Mouse (Mus musculus): ENCODE data around the gene Inca1. TPM values are rescaled to one million over a fixed set of nuclear protein-coding genes. Genes with fewer than 3 reads are reported as not detected.

Inca1 gene
- polyA plus RNA-seq, 1 experiment from 2014 or later, result 0.69 TPM

DNA sequence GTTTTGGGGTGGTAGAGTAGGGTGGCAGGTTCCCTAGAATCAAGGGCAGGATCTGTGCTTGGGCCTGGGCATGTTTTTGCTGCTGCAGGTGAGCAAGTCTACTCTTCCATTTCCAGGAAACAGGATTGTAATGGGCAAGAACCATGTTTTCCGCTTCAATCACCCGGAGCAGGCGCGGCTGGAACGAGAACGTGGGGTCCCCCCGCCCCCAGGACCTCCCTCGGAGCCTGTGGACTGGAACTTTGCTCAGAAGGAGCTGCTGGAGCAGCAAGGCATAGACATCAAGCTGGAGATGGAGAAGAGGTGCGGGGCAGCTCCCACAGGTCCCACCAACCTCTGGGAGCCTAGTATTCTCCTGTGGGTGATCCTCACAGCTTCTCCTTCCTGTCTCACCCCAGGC, 24.8 kb upstream of the Inca1 start:
- no peak for DNase-seq (ENCODE audit: low spot score)
- no peaks in the 10 kb centered on the region for H3K27me3 ChIP-seq (replicated peaks; ENCODE audit: low read depth, poor library complexity, severe bottlenecking)
- no peak overlapping the region for H3K4me3 ChIP-seq
- no peaks in the 10 kb centered on the region for H3K9me3 ChIP-seq
- H3K27ac ChIP-seq (replicated peaks), result no peak overlapping the region
- no peaks in the 10 kb centered on the region for H3K4me1 ChIP-seq
- H3K36me3 ChIP-seq (replicated peaks), result peaks cover 100% of the 10 kb centered on the region
- 97% methylated on average over 9 of the region's 9 CpGs for WGBS

DNA sequence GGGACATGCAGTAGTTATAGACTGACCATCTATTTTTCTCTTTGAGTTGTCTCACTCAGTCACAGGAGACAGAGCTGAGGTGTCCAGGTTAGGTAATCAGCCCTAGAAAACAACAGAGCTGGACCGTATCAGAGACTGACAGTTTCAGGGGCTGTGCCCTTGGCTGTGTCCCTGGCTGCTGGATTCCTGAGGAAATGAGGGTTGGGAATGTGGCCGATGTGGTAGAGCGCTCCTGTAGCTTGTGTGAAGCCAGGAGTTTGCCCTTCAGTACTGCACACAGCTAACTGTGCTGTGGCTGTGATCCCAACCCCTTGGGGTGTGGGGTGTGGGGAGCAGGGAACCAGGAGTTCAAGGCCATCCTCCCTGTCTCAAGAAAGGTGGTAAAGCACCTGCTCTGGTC, 21.1 kb upstream of the Inca1 start:
- peaks cover 100% of the 10 kb centered on the region for H3K36me3 ChIP-seq (replicated peaks)
- no peaks in the 10 kb centered on the region for H3K27me3 ChIP-seq (replicated peaks; ENCODE audit: low read depth, poor library complexity, severe bottlenecking)
- H3K9me3 ChIP-seq, result no peaks in the 10 kb centered on the region
- WGBS, result 94% methylated on average over 3 of the region's 3 CpGs
- H3K4me1 ChIP-seq, result no peaks in the 10 kb centered on the region
- no peak overlapping the region for H3K4me3 ChIP-seq
- no peak overlapping the region for H3K27ac ChIP-seq (replicated peaks)
- no peak for DNase-seq (ENCODE audit: low spot score)

GRCm38 (mm10) chr11:70720567-70720966, 20.6 kb upstream of the Inca1 start:
- no peak overlapping the region for H3K4me3 ChIP-seq
- 92% methylated on average over 3 of the region's 3 CpGs for WGBS
- no peaks in the 10 kb centered on the region for H3K4me1 ChIP-seq
- no peaks in the 10 kb centered on the region for H3K9me3 ChIP-seq
- H3K27me3 ChIP-seq (replicated peaks; ENCODE audit: low read depth, poor library complexity, severe bottlenecking), result no peaks in the 10 kb centered on the region
- H3K36me3 ChIP-seq (replicated peaks), result peaks cover 100% of the 10 kb centered on the region
- no peak overlapping the region for H3K27ac ChIP-seq (replicated peaks)
- no peak for DNase-seq (ENCODE audit: low spot score)

DNA sequence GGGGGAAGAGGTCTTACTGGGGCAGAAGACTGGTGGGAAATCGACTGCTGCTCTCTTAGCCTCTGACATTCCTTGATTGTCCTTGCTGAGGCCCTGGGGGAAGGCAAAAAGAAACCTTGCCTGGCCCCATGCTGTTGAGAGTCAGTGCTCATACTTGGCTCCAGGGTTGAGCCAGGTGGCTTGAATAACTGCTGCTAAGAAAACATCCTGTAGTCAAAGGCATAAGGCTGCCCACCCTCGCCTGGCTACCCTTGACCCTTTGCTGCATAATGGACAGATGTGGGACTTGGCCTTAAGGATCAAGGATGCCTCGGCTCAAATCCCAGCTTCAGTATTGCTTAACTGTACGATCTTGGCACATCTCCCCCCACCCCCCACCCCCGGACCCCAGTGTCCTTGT, 18.5 kb upstream of the Inca1 start:
- H3K4me3 ChIP-seq, result no peak overlapping the region
- 71% methylated on average over 5 of the region's 5 CpGs for WGBS
- peaks cover 90% of the 10 kb centered on the region for H3K36me3 ChIP-seq (replicated peaks)
- no peaks in the 10 kb centered on the region for H3K4me1 ChIP-seq
- H3K27me3 ChIP-seq (replicated peaks; ENCODE audit: low read depth, poor library complexity, severe bottlenecking), result no peaks in the 10 kb centered on the region
- DNase-seq (ENCODE audit: low spot score), result no peak
- H3K9me3 ChIP-seq, result no peaks in the 10 kb centered on the region
- H3K27ac ChIP-seq (replicated peaks), result no peak overlapping the region

GRCm38 (mm10) chr11:70715832-70716231, 15.9 kb upstream of the Inca1 start:
- H3K9me3 ChIP-seq, result no peaks in the 10 kb centered on the region
- 91% methylated on average over 6 of the region's 6 CpGs for WGBS
- H3K27me3 ChIP-seq (replicated peaks; ENCODE audit: low read depth, poor library complexity, severe bottlenecking), result no peaks in the 10 kb centered on the region
- no peak for DNase-seq (ENCODE audit: low spot score)
- H3K4me3 ChIP-seq, result no peak overlapping the region
- H3K36me3 ChIP-seq (replicated peaks), result peaks cover 90% of the 10 kb centered on the region
- H3K4me1 ChIP-seq, result no peaks in the 10 kb centered on the region
- H3K27ac ChIP-seq (replicated peaks), result no peak overlapping the region

GRCm38 (mm10) chr11:70713222-70713621, 13.3 kb upstream of the Inca1 start:
- H3K27ac ChIP-seq (replicated peaks), result no peak overlapping the region
- peaks cover 90% of the 10 kb centered on the region for H3K36me3 ChIP-seq (replicated peaks)
- H3K4me1 ChIP-seq, result no peaks in the 10 kb centered on the region
- no peak overlapping the region for H3K4me3 ChIP-seq
- 83% methylated on average over 6 of the region's 6 CpGs for WGBS
- H3K27me3 ChIP-seq (replicated peaks; ENCODE audit: low read depth, poor library complexity, severe bottlenecking), result no peaks in the 10 kb centered on the region
- DNase-seq (ENCODE audit: low spot score), result no peak
- H3K9me3 ChIP-seq, result no peaks in the 10 kb centered on the region

- DNase-seq (ENCODE audit: low spot score), result no peak
- H3K27me3 ChIP-seq (replicated peaks; ENCODE audit: low read depth, poor library complexity, severe bottlenecking), result no peaks in the 10 kb centered on the region
- peaks cover 90% of the 10 kb centered on the region for H3K36me3 ChIP-seq (replicated peaks)
Measured at GRCm38 (mm10) chr11:70711026-70711425, 11.1 kb upstream of the Inca1 start.

DNA sequence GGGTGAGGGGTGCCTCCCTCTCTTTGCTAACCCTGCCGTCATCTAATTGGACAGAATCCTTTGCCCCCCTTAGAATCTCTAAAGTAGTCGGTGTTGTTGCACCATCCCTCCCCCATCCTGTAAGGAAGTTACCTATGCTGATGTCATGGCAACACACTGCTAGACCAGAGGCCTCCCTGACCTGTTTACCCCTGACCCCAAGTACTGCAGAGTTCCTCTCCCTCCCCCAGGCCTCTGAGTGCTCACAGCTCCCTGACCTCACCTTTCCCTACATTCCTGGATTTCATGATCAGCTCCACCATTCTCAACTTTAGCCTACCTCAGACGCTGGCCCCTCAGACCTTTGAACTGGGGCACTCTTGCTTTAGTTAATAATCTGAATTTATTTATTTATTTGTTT, 6.2 kb upstream of the Inca1 start:
- H3K27me3 ChIP-seq (replicated peaks; ENCODE audit: low read depth, poor library complexity, severe bottlenecking), result no peaks in the 10 kb centered on the region
- no peaks in the 10 kb centered on the region for H3K9me3 ChIP-seq
- H3K4me3 ChIP-seq, result no peak overlapping the region
- DNase-seq (ENCODE audit: low spot score), result no peak
- WGBS, result 79% methylated on average over 3 of the region's 3 CpGs
- no peak overlapping the region for H3K27ac ChIP-seq (replicated peaks)
- H3K4me1 ChIP-seq, result peaks cover 18% of the 10 kb centered on the region
- peaks cover 86% of the 10 kb centered on the region for H3K36me3 ChIP-seq (replicated peaks)

More at GRCm38 (mm10) chr11:70711026-70711425, 11.1 kb upstream of the Inca1 start:
- 93% methylated on average over 10 of the region's 10 CpGs for WGBS
- no peaks in the 10 kb centered on the region for H3K9me3 ChIP-seq
- no peak overlapping the region for H3K27ac ChIP-seq (replicated peaks)
- no peak overlapping the region for H3K4me3 ChIP-seq
- no peaks in the 10 kb centered on the region for H3K4me1 ChIP-seq

DNA sequence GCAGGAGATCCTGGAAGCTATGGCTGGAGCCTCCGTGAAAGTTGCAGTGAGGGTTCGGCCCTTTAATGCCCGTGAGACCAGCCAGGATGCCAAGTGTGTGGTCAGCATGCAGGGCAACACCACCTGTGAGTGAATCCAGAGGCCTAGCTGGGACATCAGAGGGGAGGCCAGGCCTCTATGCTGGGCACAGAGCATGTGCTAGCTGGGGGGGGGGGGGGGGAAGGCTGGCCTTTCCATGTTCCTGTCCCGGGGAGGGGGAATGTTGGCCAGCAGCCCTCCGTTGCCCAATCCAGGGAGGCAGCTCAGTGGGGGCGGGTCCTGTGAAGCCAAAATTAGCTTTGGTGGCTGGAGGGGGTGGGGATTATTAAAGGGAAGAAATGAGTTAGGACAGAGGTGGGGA, 2.8 kb upstream of the Inca1 start:
- 68% methylated on average over 6 of the region's 6 CpGs for whole genome bisulfite sequencing
- DNase-seq (ENCODE audit: low spot score), result no peak
- Histone ChIP-seq H3K4me1 (peaks cover 30% of the 10 kb centered on the region), H3K9me3 (no peaks in the 10 kb centered on the region), H3K4me3 (peak overlapping the region; percentile 93; the same call in 1 of the 2 replicates), H3K36me3 (replicated peaks) (peaks cover 53% of the 10 kb centered on the region), H3K27me3 (replicated peaks; ENCODE audit: low read depth, poor library complexity, severe bottlenecking) (no peaks in the 10 kb centered on the region), H3K27ac (replicated peaks) (no peak overlapping the region)

GRCm38 (mm10) chr11:70701984-70702733, 2.2 kb upstream of the Inca1 start:
- Histone ChIP-seq H3K9me3 (no peaks in the 10 kb centered on the region), H3K4me3 (peak overlapping the region; percentile 93), H3K4me1 (peaks cover 30% of the 10 kb centered on the region), H3K27ac (replicated peaks) (no peak overlapping the region), H3K36me3 (replicated peaks) (peaks cover 46% of the 10 kb centered on the region), H3K27me3 (replicated peaks; ENCODE audit: low read depth, poor library complexity, severe bottlenecking) (no peaks in the 10 kb centered on the region)
- DNase-seq (ENCODE audit: low spot score), result no peak
- WGBS, result 77% methylated on average over 6 of the region's 6 CpGs

DNA sequence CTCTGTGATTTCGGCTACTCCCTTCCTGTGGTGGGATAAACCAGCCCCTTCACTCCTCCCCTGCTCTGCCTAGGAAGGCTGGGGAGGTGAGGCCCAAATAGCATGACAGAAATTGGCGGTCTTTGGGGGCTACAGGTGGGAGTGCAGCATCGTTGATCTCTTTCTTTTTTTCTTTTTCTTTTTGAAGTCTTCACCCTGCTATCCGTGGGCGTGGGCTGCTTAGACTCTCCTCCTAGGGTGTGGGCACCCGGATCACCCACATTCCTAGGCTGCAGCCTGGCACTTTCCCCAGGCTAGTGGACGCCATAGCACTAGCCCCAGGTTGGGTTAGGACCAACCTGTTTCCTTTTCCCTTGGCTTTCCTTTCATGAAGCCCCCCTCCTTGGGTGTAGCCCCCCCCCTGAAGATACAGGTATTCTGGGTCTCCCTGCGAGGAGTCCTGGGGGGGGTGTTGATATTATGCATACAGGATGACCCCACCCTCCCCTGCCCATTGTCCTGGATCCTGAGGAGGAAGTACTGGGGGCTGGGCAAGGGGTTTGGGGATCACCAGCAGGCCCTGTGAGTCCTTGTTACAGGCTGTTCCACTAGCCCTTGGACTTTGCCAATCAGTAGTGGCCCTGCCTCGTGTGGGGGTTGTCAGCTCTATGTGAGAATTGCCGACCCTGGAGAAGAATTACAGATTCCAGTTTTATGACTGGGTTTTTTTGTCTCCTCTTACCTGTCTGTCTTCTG, 1.4 kb upstream of the Inca1 start:
- Histone ChIP-seq H3K36me3 (replicated peaks) (peaks cover 39% of the 10 kb centered on the region), H3K27me3 (replicated peaks; ENCODE audit: low read depth, poor library complexity, severe bottlenecking) (no peaks in the 10 kb centered on the region), H3K4me3 (peak overlapping the region; percentile 93), H3K27ac (replicated peaks) (peak overlapping the region; percentile 95), H3K4me1 (peaks cover 30% of the 10 kb centered on the region), H3K9me3 (no peaks in the 10 kb centered on the region)
- DNase-seq (ENCODE audit: low spot score), result no peak
- 16% methylated on average over 10 of the region's 10 CpGs for WGBS

GRCm38 (mm10) chr11:70700613-70701012, 658 bp upstream of the Inca1 start:
- Histone ChIP-seq H3K4me1 (peaks cover 30% of the 10 kb centered on the region), H3K9me3 (no peaks in the 10 kb centered on the region), H3K36me3 (replicated peaks) (peaks cover 31% of the 10 kb centered on the region), H3K27me3 (replicated peaks; ENCODE audit: low read depth, poor library complexity, severe bottlenecking) (no peaks in the 10 kb centered on the region), H3K4me3 (peak overlapping the region; percentile 93), H3K27ac (replicated peaks) (peak overlapping the region; percentile 95)
- peak; percentile 72 for DNase-seq (ENCODE audit: low spot score)
- WGBS, result under 1% methylated on average over 34 of the region's 34 CpGs

DNA sequence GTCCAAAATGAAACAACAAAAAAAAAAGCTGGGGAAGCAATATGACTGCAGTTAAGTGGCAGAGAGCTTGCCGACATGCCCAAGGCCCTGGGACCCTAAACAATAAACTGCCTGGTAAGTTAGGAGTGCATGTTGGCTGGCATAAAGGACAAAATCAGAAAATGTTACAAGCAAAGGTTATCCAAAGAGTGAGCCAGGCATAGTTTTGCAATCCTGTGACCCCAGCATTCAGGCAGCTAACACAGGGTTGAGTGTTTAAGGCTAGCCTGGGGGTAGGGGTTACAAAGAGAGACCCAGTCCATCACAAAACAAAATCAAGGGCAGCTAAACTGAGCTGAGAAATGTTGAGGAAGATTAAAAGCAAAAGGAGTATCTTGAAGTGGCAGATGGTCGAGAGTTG, 904 bp downstream of the Inca1 start:
- WGBS, result 58% methylated on average over 2 of the region's 2 CpGs
- Histone ChIP-seq H3K27ac (replicated peaks) (no peak overlapping the region), H3K36me3 (replicated peaks) (peaks cover 15% of the 10 kb centered on the region), H3K9me3 (no peaks in the 10 kb centered on the region), H3K27me3 (replicated peaks; ENCODE audit: low read depth, poor library complexity, severe bottlenecking) (no peaks in the 10 kb centered on the region), H3K4me3 (peak overlapping the region; percentile 93), H3K4me1 (peaks cover 30% of the 10 kb centered on the region)
- no peak for DNase-seq (ENCODE audit: low spot score)

Data from embryonic facial prominence, embryonic 10.5 days (tissue).